In the genomic region with DNA sequence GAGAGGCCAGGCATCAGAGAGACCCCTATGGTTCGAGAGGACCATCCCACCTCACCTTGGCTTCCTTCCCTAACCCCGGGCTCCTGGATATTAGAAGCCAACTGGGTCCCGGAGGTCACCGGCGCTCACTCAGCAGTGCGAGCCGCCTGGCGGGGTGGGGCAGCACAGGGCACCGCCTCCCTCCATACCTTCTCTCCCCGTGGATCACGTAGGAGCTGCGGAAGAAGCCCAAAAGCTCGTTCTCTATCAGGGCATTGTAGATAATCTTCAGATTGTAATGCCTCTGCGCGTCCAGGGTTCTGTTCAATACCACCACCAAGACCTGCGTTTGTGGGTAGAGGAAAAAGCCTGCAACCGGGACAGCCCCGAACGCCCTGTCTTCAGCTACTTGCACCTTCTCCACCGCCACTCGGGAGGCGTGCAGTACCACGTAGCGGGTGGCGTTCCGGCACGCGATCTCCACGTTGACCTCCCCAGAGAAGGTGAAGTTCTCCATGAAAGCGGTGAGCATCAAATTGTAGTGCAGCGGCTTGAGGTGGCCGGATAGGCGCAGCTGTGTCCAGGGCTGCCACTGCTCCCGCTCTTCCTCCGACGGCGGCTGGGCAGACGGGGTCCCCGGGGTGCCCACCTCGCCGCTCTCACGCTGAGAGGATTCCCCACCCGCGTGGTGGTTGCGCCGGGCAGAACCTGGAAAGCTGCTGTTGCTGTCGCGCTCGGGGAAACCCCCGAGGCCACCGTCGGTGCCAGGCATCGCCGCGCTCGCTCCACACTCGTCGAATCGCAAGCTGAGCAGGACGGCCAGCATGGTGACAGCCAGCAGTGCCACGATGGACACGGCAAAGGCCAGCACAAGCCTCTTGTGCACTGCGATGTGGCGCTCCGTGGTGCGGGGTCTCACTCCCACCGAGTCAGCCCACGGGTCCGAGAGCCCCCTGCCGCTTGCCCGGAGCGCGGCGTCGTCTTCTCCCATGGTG, we compare ENCODE assay signal across 9 mouse cellular contexts. TPM values are rescaled to one million over a fixed set of nuclear protein-coding genes. Genes with fewer than 3 reads are reported as not detected.
DNase-seq lines count a peak whose midpoint lies in the region; ATAC-seq and TF ChIP-seq lines count a peak whose summit lies in the region.
"Had no signal": no experiment of that assay in that cellular context is flagged by ENCODE, and none has a peak within 500 bp of the region (broad histone marks: within the 10 kb centered on the region; RNA-seq: fewer than 3 reads in every experiment).

No protein-coding gene starts in this region.

- peak; percentile 32 for DNase-seq in left cerebral cortex, postnatal 4 days
- no peak for DNase-seq in left cerebral cortex, postnatal 14 days (ENCODE audit: low spot score in 2 of 2)
- DNase-seq in cerebellum, postnatal 14 days = peak; percentile 59 to 64
- DNase-seq in forebrain, postnatal 0 days = peak; percentile 30
- peak; percentile 14 for DNase-seq in mesoderm, embryonic 11.5 days (ENCODE audit: low read depth, low spot score)
- DNase-seq in thymus, postnatal 36 days = no peak
- DNase-seq in layer of hippocampus, adult 18-20 months (ENCODE audit: low spot score in 2 of 2) = no peak

- 0 out of 2 replicates have a peak, but pooled peaks have one; percentile 13 for TF ChIP-seq CTCF in forebrain, postnatal 0 days (IDR thresholded peaks at IDR 0.05; ENCODE audit: low read depth)

- H3K4me2 ChIP-seq in forebrain, postnatal 0 days (ENCODE audit: low read depth) = peak overlapping the region; percentile 84

- WGBS in forebrain, postnatal 0 days = 7% methylated on average over 75 of the region's 75 CpGs

- no peaks in the 10 kb centered on the region for H3K9me3 ChIP-seq in forebrain, postnatal 0 days (ENCODE audit: low read length)

- H3K27me3 ChIP-seq in forebrain, postnatal 0 days (ENCODE audit: insufficient read depth, low read length) = peaks cover 3% of the 10 kb centered on the region

- H3K36me3 ChIP-seq in forebrain, postnatal 0 days (ENCODE audit: insufficient read depth) = no peaks in the 10 kb centered on the region

- peak overlapping the region; percentile 58 for H3K9ac ChIP-seq in forebrain, postnatal 0 days

- H3K4me3 ChIP-seq in forebrain, postnatal 0 days (ENCODE audit: low read depth, low read length) = peak overlapping the region; percentile 64

- H3K4me1 ChIP-seq in forebrain, postnatal 0 days (ENCODE audit: insufficient read depth) = no peaks in the 10 kb centered on the region; the same call in 1 of the 2 replicates

- no peak overlapping the region for H3K27ac ChIP-seq in forebrain, postnatal 0 days (ENCODE audit: low read depth, low read length)

- ATAC-seq in forebrain, postnatal 0 days = peak; percentile 16

- intact Hi-C loops in left cerebral cortex, postnatal 4 days (cut with DNase I) = loop anchor here (10.0 kb wide), 2 partner anchors 294 to 1776 kb away; no protein-coding TSS in a partner anchor
- intact Hi-C loops in left cerebral cortex, postnatal 14 days (cut with DNase I) = loop anchor here (5.0 kb wide), 2 partner anchors 297 to 1773 kb away; no protein-coding TSS in a partner anchor

RNA-seq across cellular contexts. Expression of a gene that starts 1.5 kb away (rescaled TPM):
- 10 to 100 TPM; 18.6 to 18.7 TPM for total RNA-seq in left cerebral cortex, postnatal 4 days (2021)
- total RNA-seq in left cerebral cortex, postnatal 14 days (2021) = 10 to 100 TPM; 25.9 to 28.9 TPM
- 10.9 and 15.5 TPM in 2 replicates for total RNA-seq in forebrain, postnatal 0 days (2014; rRNA removed)
- polyA plus RNA-seq in forebrain, postnatal 0 days (2015; fragmentation: Nextera tagmentation; extraction: Ambion mirVana) = 1.4 and 3.1 TPM in 2 replicates
- total RNA-seq in layer of hippocampus, adult 18-20 months (2021) = 10 to 100 TPM; 25.8 to 28.7 TPM
- total RNA-seq: common myeloid progenitor, adult 5-6 weeks; neutrophil, adult 5-6 weeks had no signal

Comparison
In these comparisons a context has a peak if more than half of its experiments do, and no peak if none do; other contexts are left out.
1. DNase-seq: peak in left cerebral cortex, postnatal 4 days (single experiment), cerebellum, postnatal 14 days (2 of 2), forebrain, postnatal 0 days (single experiment) and mesoderm, embryonic 11.5 days (single experiment); none in left cerebral cortex, postnatal 14 days (0 of 2), thymus, postnatal 36 days (0 of 2) and layer of hippocampus, adult 18-20 months (0 of 2).